Mouse (Mus musculus): ENCODE data around the gene Dnah5.

DNA sequence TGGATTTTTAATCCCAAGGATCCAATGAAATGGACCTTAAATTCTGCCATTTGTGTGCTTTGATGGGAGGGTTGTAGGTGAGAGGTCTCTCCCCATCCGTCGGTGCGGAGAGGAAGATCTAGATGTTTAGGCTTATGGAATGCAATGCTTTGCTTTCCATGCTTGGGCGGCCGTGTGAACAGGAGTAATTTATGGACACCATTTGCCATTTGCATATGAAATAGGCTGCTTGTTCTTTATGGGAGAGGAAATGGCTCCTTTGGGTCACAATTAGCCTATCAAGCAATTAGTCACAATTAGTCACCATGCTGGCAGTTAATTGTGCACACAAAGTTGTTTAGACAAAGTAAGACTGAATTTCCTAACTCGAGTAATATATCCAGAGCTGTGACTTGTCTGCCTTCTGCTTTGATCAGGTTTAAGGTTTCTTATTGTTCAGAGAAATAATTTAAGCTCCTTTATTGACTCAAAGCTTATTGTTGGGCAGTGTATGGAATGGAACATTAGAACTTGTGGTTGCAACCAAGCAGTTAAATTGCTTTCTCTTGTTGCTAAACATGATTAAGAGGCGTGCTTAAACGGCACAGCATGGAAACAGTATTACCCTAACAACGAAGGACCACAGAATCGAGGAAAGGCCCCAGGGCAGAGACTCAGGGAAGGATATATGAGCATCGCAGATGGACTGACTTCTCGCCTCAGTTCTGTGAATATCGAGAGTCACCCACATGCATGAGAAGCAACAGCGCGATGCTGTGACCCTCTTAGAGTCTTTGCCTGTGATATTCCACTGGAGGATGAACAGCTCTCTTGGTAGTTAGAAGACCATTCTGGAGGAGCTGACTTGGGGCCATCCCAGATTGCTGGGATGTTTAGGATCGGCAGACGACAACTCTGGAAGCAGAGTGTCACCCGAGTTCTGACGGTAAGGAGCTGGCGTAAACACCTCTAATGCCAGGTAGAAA is at the start of gene Dnah5:
- TF ChIP-seq CTCF (IDR thresholded peaks at IDR 0.05; ENCODE audit: extremely low read depth, insufficient read depth, low read length) (no peak), POLR2A (IDR thresholded peaks at IDR 0.05; ENCODE audit: extremely low read depth, insufficient read depth, low read length) (no peak)

Measured in cortical plate, adult 2 months (tissue).